In the genomic region with DNA sequence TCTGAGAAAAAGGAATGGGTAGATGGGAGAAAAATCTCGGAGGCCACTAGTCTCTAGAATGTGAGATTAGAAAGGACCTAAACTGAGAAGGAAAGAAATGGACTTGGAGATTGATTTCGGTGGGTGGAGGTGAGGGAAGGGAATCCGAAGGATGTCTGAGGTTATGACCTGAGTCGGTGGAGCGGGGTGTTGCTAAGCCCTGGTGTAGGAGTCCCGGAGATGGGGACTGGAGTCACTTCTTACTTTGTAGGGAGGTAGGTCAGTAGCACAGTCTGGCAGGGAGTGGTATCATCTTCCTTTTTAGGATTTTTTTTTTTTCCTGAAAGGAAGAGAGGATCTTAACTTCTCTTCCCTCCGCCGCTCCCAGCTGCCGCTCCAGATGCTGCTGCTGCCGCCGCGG, we compare ENCODE assay signal across 8 mouse cellular contexts. TPM values are rescaled to one million over a fixed set of nuclear protein-coding genes. Genes with fewer than 3 reads are reported as not detected.
A peak's percentile ranks its signal among the peaks of the same experiment; 100 is the strongest.
DNase-seq lines count a peak whose midpoint lies in the region; ATAC-seq and TF ChIP-seq lines count a peak whose summit lies in the region.

No protein-coding gene starts in this region.

- H3K27me3 ChIP-seq in kidney, adult 2 months (replicated peaks; ENCODE audit: control insufficient read depth, insufficient read depth, low read length), result peaks cover 1% of the 10 kb centered on the region; the same call in 1 of the 2 replicates
- H3K27me3 ChIP-seq in hindbrain, embryonic 14.5 days (ENCODE audit: control insufficient read depth, insufficient read depth, low read length), result peaks cover 38% of the 10 kb centered on the region
- peaks cover 15% of the 10 kb centered on the region for H3K27me3 ChIP-seq in midbrain, embryonic 16.5 days (ENCODE audit: control insufficient read depth, insufficient read depth, low read depth, low read length)

- no peak overlapping the region for H3K27ac ChIP-seq in kidney, adult 2 months (ENCODE audit: insufficient read depth, low read depth, low read length)
- H3K27ac ChIP-seq in hindbrain, embryonic 14.5 days, result peak overlapping the region; percentile 89
- no peak overlapping the region for H3K27ac ChIP-seq in midbrain, embryonic 16.5 days (ENCODE audit: low read length)

- no peak for ATAC-seq in hindbrain, embryonic 14.5 days (ENCODE audit: low FRiP score)
- ATAC-seq in midbrain, embryonic 16.5 days, result no peak

- no peak for DNase-seq in kidney, adult 2 months
- DNase-seq in kidney, postnatal 14 days, result no peak
- peak; percentile 43 for DNase-seq in R1 (ENCODE audit: low read depth, low spot score)
- DNase-seq in hindbrain, embryonic 14.5 days (ENCODE audit: low spot score), result no peak
- DNase-seq in urinary bladder, adult 2 months (ENCODE audit: low spot score), result no peak
- DNase-seq in adrenal gland, adult 2 months, result no peak
- no peak for DNase-seq in right cerebral cortex, postnatal 14 days

- H3K4me1 ChIP-seq in kidney, adult 2 months (ENCODE audit: control insufficient read depth, insufficient read depth, low read length), result peaks cover 5% of the 10 kb centered on the region; the same call in 1 of the 2 replicates
- peaks cover 39% of the 10 kb centered on the region for H3K4me1 ChIP-seq in hindbrain, embryonic 14.5 days (replicated peaks; ENCODE audit: control insufficient read depth, insufficient read depth, low read length)
- H3K4me1 ChIP-seq in midbrain, embryonic 16.5 days (ENCODE audit: control insufficient read depth, insufficient read depth, low read length), result peaks cover 51% of the 10 kb centered on the region

- H3K9me3 ChIP-seq in hindbrain, embryonic 14.5 days (ENCODE audit: control insufficient read depth, low read length), result no peaks in the 10 kb centered on the region
- H3K9me3 ChIP-seq in midbrain, embryonic 16.5 days (replicated peaks; ENCODE audit: control insufficient read depth, low read length, poor library complexity, severe bottlenecking), result no peaks in the 10 kb centered on the region

- TF ChIP-seq POLR2A in kidney, adult 2 months (IDR thresholded peaks at IDR 0.05; ENCODE audit: low read depth, low read length), result no peak

- TF ChIP-seq CTCF in kidney, adult 2 months (conservative IDR thresholded peaks at IDR 0.05; ENCODE audit: insufficient read depth, insufficient read length, low read depth, low read length), result no peak

- H3K36me3 ChIP-seq in kidney, adult 2 months (ENCODE audit: control insufficient read depth, insufficient read depth, low read length), result no peaks in the 10 kb centered on the region
- no peaks in the 10 kb centered on the region; the same call in 1 of the 2 replicates for H3K36me3 ChIP-seq in hindbrain, embryonic 14.5 days (replicated peaks; ENCODE audit: control insufficient read depth, insufficient read depth)
- H3K36me3 ChIP-seq in midbrain, embryonic 16.5 days (ENCODE audit: control insufficient read depth, insufficient read depth, low read length), result no peaks in the 10 kb centered on the region

- 8% methylated on average over 12 of the region's 12 CpGs for WGBS in kidney, adult 2 months
- WGBS in hindbrain, embryonic 14.5 days, result 4% methylated on average over 12 of the region's 12 CpGs
- 2% methylated on average over 11 of the region's 12 CpGs for WGBS in midbrain, embryonic 16.5 days

- H3K4me2 ChIP-seq in hindbrain, embryonic 14.5 days (replicated peaks), result peak overlapping the region; percentile 71
- H3K4me2 ChIP-seq in midbrain, embryonic 16.5 days (ENCODE audit: low read length), result peak overlapping the region; percentile 71

- H3K9ac ChIP-seq in hindbrain, embryonic 14.5 days, result peak overlapping the region; percentile 89
- H3K9ac ChIP-seq in midbrain, embryonic 16.5 days (ENCODE audit: low read depth, low read length), result peak overlapping the region; percentile 95

- peak overlapping the region; percentile 15; the same call in 1 of the 2 replicates for H3K4me3 ChIP-seq in kidney, adult 2 months (ENCODE audit: insufficient read depth, low read depth, low read length)
- H3K4me3 ChIP-seq in hindbrain, embryonic 14.5 days (replicated peaks; ENCODE audit: low read length), result peak overlapping the region; percentile 66
- H3K4me3 ChIP-seq in midbrain, embryonic 16.5 days (ENCODE audit: low read depth, low read length), result peak overlapping the region; percentile 79

RNA-seq across cellular contexts. Expression of a gene that starts 1.1 kb away (rescaled TPM):
- polyA plus RNA-seq in kidney, adult 2 months (2012; rRNA removed), result 17.0 and 17.1 TPM in 2 replicates
- polyA plus RNA-seq in hindbrain, embryonic 14.5 days (2014; fragmentation: Nextera tagmentation; extraction: Ambion mirVana), result 105 and 110 TPM in 2 replicates
- polyA plus RNA-seq in midbrain, embryonic 16.5 days (2015; fragmentation: Nextera tagmentation; extraction: Ambion mirVana), result 101 and 117 TPM in 2 replicates
- 12.1 and 19.8 TPM in 2 replicates for polyA plus RNA-seq in urinary bladder, adult 2 months (2012; rRNA removed)
- 10 to 100 TPM in 1 of 2 experiments, 1 to 10 TPM in 1; 5.6 to 10.4 TPM for total RNA-seq in adrenal gland, adult 2 months (2021)
- 46.5 and 61.0 TPM in 2 replicates for polyA plus RNA-seq in adrenal gland, adult 2 months (2012; rRNA removed)

RNA-seq across cellular contexts. Expression of a gene that starts 9.5 kb away (rescaled TPM):
- 132 and 153 TPM in 2 replicates for polyA plus RNA-seq in kidney, adult 2 months (2012; rRNA removed)
- 96.6 and 103 TPM in 2 replicates for polyA plus RNA-seq in hindbrain, embryonic 14.5 days (2014; fragmentation: Nextera tagmentation; extraction: Ambion mirVana)
- 96.7 and 103 TPM in 2 replicates for polyA plus RNA-seq in midbrain, embryonic 16.5 days (2015; fragmentation: Nextera tagmentation; extraction: Ambion mirVana)
- 160 and 166 TPM in 2 replicates for polyA plus RNA-seq in urinary bladder, adult 2 months (2012; rRNA removed)
- 100 to 1,000 TPM; 157 to 168 TPM for total RNA-seq in adrenal gland, adult 2 months (2021)
- 126 and 150 TPM in 2 replicates for polyA plus RNA-seq in adrenal gland, adult 2 months (2012; rRNA removed)

RNA-seq across cellular contexts. Expression of a gene that starts 14.2 kb away (rescaled TPM):
- 6.4 and 6.8 TPM in 2 replicates for polyA plus RNA-seq in kidney, adult 2 months (2012; rRNA removed)
- 7.0 and 8.9 TPM in 2 replicates for polyA plus RNA-seq in hindbrain, embryonic 14.5 days (2014; fragmentation: Nextera tagmentation; extraction: Ambion mirVana)
- 10.5 and 10.8 TPM in 2 replicates for polyA plus RNA-seq in midbrain, embryonic 16.5 days (2015; fragmentation: Nextera tagmentation; extraction: Ambion mirVana)
- polyA plus RNA-seq in urinary bladder, adult 2 months (2012; rRNA removed), result 9.5 and 9.6 TPM in 2 replicates
- 1 to 10 TPM; 4.4 to 5.1 TPM for total RNA-seq in adrenal gland, adult 2 months (2021)
- 7.2 and 8.2 TPM in 2 replicates for polyA plus RNA-seq in adrenal gland, adult 2 months (2012; rRNA removed)

RNA-seq across cellular contexts. Expression of a gene that starts 18.5 kb away (rescaled TPM):
- not detected in 2 replicates for polyA plus RNA-seq in kidney, adult 2 months (2012; rRNA removed)
- not detected in 2 replicates for polyA plus RNA-seq in hindbrain, embryonic 14.5 days (2014; fragmentation: Nextera tagmentation; extraction: Ambion mirVana)
- not detected in 2 replicates for polyA plus RNA-seq in midbrain, embryonic 16.5 days (2015; fragmentation: Nextera tagmentation; extraction: Ambion mirVana)
- not detected in 2 replicates for polyA plus RNA-seq in urinary bladder, adult 2 months (2012; rRNA removed)
- total RNA-seq in adrenal gland, adult 2 months (2021), result under 1 TPM in 1 of 2 experiments, not detected in 1; 0.92 TPM
- polyA plus RNA-seq in adrenal gland, adult 2 months (2012; rRNA removed), result not detected in 2 replicates

RNA-seq across cellular contexts. Expression of a gene that starts 27.6 kb away (rescaled TPM):
- 243 and 262 TPM in 2 replicates for polyA plus RNA-seq in kidney, adult 2 months (2012; rRNA removed)
- 116 and 124 TPM in 2 replicates for polyA plus RNA-seq in hindbrain, embryonic 14.5 days (2014; fragmentation: Nextera tagmentation; extraction: Ambion mirVana)
- 107 and 120 TPM in 2 replicates for polyA plus RNA-seq in midbrain, embryonic 16.5 days (2015; fragmentation: Nextera tagmentation; extraction: Ambion mirVana)
- 82.8 and 93.1 TPM in 2 replicates for polyA plus RNA-seq in urinary bladder, adult 2 months (2012; rRNA removed)
- 100 to 1,000 TPM; 114 to 169 TPM for total RNA-seq in adrenal gland, adult 2 months (2021)
- polyA plus RNA-seq in adrenal gland, adult 2 months (2012; rRNA removed), result 291 and 321 TPM in 2 replicates

Comparison
In these comparisons a context has a peak if more than half of its experiments do, and no peak if none do; other contexts are left out.
1. H3K4me3 ChIP-seq: peak in every context shown above with its lines; median percentile 79 in midbrain, embryonic 16.5 days; 66 in hindbrain, embryonic 14.5 days; 15 in kidney, adult 2 months.